Mouse (Mus musculus): ENCODE measurements around the gene Adarb1. TPM values are rescaled to one million over a fixed set of nuclear protein-coding genes. Genes with fewer than 3 reads are reported as not detected.

Gene Adarb1
- 0.77 TPM for polyA plus RNA-seq (2017; shearing (Covaris generic))

GRCm38 (mm10) chr10:77418138-77418537 is at the start of gene Adarb1:
Gene Adarb1, minus strand, starts transcription at chr10:77418270.

GRCm38 (mm10) chr10:77258704-77259621 is 159.1 kb downstream of the Adarb1 start, which contains the start of gene Pofut2:
Gene Pofut2, plus strand, starts transcription at chr10:77259218.

Other genes starting within 250 kb of the Adarb1 start
- 51.3 TPM for gene Pofut2, start 159.1 kb downstream of the Adarb1 start, polyA plus RNA-seq (2017; shearing (Covaris generic))
- 41.4 TPM for gene Fam207a, start 97.5 kb upstream of the Adarb1 start, polyA plus RNA-seq (2017; shearing (Covaris generic))
- 605 TPM for gene Itgb2, start 112.0 kb upstream of the Adarb1 start, polyA plus RNA-seq (2017; shearing (Covaris generic))
- 129 TPM for gene Pttg1ip, start 163.4 kb upstream of the Adarb1 start, polyA plus RNA-seq (2017; shearing (Covaris generic))
- 129 TPM for gene Sumo3, start 187.8 kb upstream of the Adarb1 start, polyA plus RNA-seq (2017; shearing (Covaris generic))
- not detected for gene Gm49325, start 187.9 kb upstream of the Adarb1 start, polyA plus RNA-seq (2017; shearing (Covaris generic))
- 62.1 TPM for gene Ube2g2, start 204.0 kb upstream of the Adarb1 start, polyA plus RNA-seq (2017; shearing (Covaris generic))

Data from CD4-positive, CD25-positive, alpha-beta regulatory T cell, adult 9 weeks (primary cell).